Mouse (Mus musculus): ENCODE measurements around the gene Nfkb2. TPM values are rescaled to one million over a fixed set of nuclear protein-coding genes. Genes with fewer than 3 reads are reported as not detected.

The Nfkb2 gene
- polyA plus RNA-seq, 1 experiment from 2014 or later, result 6.0 TPM

DNA sequence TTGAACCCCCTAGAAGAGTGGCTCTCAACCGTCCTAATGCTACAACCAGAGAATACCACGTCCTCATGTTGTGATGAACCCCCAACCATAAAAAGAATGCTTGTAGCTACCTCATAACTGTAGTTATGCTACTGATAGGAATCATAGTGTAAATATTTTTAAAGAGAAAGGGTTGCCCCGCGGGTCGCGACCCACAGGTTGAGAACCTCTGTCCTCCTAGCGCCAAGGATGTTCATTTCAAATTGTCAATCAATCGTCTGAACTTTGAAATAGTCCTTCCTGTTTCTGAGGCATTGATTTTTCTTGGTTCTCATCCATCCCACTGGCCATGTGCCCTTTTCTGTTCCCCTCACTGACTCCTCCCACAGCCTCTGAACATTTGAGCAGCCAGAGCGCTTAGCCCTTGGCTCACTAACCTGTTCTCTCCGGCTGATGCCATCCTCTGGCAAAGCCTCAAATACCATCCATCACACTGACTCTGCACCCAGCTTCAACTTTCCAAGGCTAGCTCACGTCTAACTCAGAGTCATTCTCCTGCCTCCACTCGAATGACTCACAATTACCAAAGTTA is 13.5 kb upstream of the Nfkb2 start:
- Histone ChIP-seq H3K4me2 (no peak overlapping the region), H3K27ac (ENCODE audit: low read depth, low read length) (no peak overlapping the region), H3K4me1 (replicated peaks; ENCODE audit: control insufficient read depth, insufficient read depth, low read length) (no peaks in the 10 kb centered on the region), H3K27me3 (replicated peaks; ENCODE audit: control insufficient read depth, insufficient read depth, low read length) (no peaks in the 10 kb centered on the region; the same call in 1 of the 2 replicates), H3K9ac (ENCODE audit: low read depth, low read length) (no peak overlapping the region), H3K9me3 (ENCODE audit: control insufficient read depth, low read length) (no peaks in the 10 kb centered on the region), H3K36me3 (ENCODE audit: control insufficient read depth, insufficient read depth, low read length) (peaks cover 3% of the 10 kb centered on the region; the same call in 1 of the 2 replicates), H3K4me3 (ENCODE audit: low read depth, low read length) (no peak overlapping the region)
- 66% methylated on average over 12 of the region's 12 CpGs for WGBS
- DNase-seq (ENCODE audit: low spot score), result no peak
- no peak for ATAC-seq (replicated peaks; ENCODE audit: low FRiP score)

DNA sequence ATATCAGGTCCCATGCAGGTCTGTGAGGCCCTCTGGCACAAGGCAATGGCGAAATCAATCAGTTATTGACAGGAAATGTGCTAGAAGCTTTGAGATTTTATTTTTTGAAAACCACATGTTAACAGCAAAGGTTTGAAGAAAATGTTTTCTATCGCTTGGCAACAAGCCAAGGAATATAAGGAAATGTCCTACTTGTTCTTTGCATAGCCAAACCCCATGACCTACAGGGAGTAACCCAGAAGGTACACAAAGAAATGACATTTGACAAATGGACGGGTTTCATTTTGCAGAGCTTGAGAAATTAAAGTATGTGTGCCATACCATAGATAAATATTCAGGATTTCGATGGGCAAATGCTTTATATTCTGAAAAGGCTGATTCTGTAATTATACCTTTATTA is 7.2 kb upstream of the Nfkb2 start:
- Histone ChIP-seq H3K9me3 (ENCODE audit: control insufficient read depth, low read length) (no peaks in the 10 kb centered on the region), H3K36me3 (ENCODE audit: control insufficient read depth, insufficient read depth, low read length) (no peaks in the 10 kb centered on the region), H3K4me2 (no peak overlapping the region), H3K4me1 (replicated peaks; ENCODE audit: control insufficient read depth, insufficient read depth, low read length) (no peaks in the 10 kb centered on the region), H3K27me3 (replicated peaks; ENCODE audit: control insufficient read depth, insufficient read depth, low read length) (no peaks in the 10 kb centered on the region; the same call in 1 of the 2 replicates), H3K9ac (ENCODE audit: low read depth, low read length) (no peak overlapping the region), H3K4me3 (ENCODE audit: low read depth, low read length) (no peak overlapping the region), H3K27ac (ENCODE audit: low read depth, low read length) (no peak overlapping the region)
- ATAC-seq (replicated peaks; ENCODE audit: low FRiP score) (no peak), DNase-seq (ENCODE audit: low spot score) (no peak)
- WGBS, result 64% methylated on average over 4 of the region's 4 CpGs

DNA sequence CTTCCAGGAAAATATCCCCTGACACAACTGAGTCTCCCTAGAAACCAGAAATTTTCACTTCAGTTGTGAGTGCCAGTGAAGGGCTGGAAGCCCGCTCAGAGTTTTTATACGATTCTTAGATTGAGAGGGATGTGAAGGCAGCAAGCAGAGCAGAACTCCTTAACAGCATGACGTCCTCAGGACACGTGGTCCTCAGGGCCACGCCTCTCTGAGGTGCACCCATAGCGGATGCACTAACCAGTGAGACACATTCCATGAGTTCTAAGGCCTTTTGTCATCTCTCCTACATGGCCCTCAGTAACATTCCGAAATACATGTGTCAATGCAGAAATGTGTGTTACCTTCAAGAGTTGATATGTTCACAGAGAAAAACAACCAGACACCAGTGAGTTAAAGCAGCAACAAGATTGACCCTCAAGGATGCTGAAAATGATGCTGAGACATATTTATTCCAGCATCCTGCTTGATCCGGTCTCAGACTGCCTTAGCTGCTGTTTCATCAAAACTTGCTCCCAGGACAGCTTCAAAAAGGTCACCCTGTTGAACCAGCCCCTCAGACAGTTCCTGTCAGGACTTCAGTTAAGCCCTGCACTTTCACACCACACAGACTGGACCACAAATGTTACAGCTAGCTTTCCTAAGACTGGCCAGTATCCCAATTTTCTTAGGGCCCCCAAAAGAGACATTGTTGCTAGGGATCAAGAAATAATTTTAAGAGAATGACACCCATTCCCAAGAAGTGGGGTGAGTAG is 3.6 kb upstream of the Nfkb2 start:
- H3K9ac ChIP-seq (ENCODE audit: low read depth, low read length), result no peak overlapping the region
- 36% methylated on average over 8 of the region's 8 CpGs for WGBS
- H3K27ac ChIP-seq (ENCODE audit: low read depth, low read length), result no peak overlapping the region
- H3K9me3 ChIP-seq (ENCODE audit: control insufficient read depth, low read length), result no peaks in the 10 kb centered on the region
- no peak for ATAC-seq (replicated peaks; ENCODE audit: low FRiP score)
- H3K36me3 ChIP-seq (ENCODE audit: control insufficient read depth, insufficient read depth, low read length), result no peaks in the 10 kb centered on the region
- H3K4me1 ChIP-seq (replicated peaks; ENCODE audit: control insufficient read depth, insufficient read depth, low read length), result no peaks in the 10 kb centered on the region; the same call in 1 of the 2 replicates
- H3K4me3 ChIP-seq (ENCODE audit: low read depth, low read length), result no peak overlapping the region
- no peak overlapping the region for H3K4me2 ChIP-seq
- no peaks in the 10 kb centered on the region for H3K27me3 ChIP-seq (replicated peaks; ENCODE audit: control insufficient read depth, insufficient read depth, low read length)
- no peak for DNase-seq (ENCODE audit: low spot score)

DNA sequence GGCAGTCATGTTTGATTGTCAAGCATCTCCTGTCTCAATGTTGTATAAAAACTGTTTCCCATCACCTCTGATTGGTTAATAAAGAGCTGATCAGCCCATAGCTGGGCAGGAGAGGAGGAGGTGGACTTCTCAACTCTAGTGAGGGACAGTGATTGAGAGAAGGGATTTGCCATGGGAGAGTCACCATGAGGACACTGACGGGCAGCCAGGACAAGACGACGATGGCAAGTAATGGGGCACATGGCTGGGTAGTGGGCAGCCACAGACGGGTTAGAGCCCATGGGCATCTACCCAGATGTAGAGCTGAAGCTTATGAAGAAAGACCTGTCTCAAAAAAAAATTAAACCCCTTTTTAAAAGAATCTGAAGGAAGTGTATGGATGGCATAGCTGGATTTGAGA is 1.6 kb upstream of the Nfkb2 start:
- Histone ChIP-seq H3K36me3 (ENCODE audit: control insufficient read depth, insufficient read depth, low read length) (no peaks in the 10 kb centered on the region), H3K4me3 (ENCODE audit: low read depth, low read length) (no peak overlapping the region), H3K27ac (ENCODE audit: low read depth, low read length) (no peak overlapping the region), H3K4me2 (no peak overlapping the region), H3K4me1 (replicated peaks; ENCODE audit: control insufficient read depth, insufficient read depth, low read length) (peaks cover 5% of the 10 kb centered on the region; the same call in 1 of the 2 replicates), H3K27me3 (replicated peaks; ENCODE audit: control insufficient read depth, insufficient read depth, low read length) (peaks cover 6% of the 10 kb centered on the region), H3K9me3 (ENCODE audit: control insufficient read depth, low read length) (no peaks in the 10 kb centered on the region), H3K9ac (ENCODE audit: low read depth, low read length) (no peak overlapping the region)
- DNase-seq (ENCODE audit: low spot score) (peak; percentile 26), ATAC-seq (replicated peaks; ENCODE audit: low FRiP score) (no peak)
- WGBS, result 83% methylated on average over 4 of the region's 4 CpGs

DNA sequence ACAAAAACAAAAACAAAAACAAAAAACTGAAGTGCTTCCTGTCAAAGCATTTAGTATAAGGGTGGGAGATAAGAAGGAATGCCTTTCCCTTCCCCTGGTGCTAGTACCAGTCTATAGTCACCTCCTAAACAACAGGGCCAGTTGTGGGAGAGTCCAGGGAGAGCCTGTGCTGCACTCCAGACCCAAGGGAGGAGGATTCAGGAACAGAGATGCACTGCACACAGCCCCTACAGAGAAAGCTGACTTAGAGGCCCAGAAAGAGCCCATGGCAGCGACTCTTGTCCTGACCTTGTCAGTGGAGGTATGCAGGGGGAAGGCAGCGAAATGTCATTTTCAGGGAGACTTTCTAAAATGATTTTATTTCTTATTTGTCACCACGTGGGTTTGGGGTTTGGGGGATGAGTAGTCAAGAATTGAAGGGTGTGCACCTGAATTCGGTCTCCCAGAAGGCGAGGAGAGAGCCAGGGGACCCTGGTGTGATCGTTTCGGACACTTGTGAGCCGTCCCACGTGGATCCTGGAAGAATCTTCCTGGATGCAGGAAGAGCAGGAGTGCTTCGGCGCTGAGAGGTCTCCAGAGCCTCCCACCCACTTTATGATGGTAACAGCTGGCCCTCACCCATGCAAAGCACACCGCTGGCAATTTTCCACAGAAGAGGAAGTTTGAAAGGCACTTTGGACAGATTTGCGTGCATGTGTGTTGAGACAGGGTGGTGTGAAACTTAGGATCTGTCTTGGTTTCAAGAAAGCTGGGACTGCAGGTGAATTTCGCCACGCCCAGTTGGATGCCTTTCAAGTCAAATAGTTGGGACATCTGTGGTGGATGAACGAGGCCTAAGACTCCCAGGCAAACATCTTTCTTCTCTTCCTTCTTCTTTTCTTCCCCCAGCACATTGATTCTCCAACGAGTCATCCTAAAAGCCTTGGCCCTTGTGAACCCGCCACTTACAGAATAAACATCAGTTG is 587 bp upstream of the Nfkb2 start:
- 61% methylated on average over 18 of the region's 18 CpGs for WGBS
- Histone ChIP-seq H3K27ac (ENCODE audit: low read depth, low read length) (no peak overlapping the region), H3K36me3 (ENCODE audit: control insufficient read depth, insufficient read depth, low read length) (no peaks in the 10 kb centered on the region), H3K4me2 (peak overlapping the region; percentile 99), H3K4me3 (ENCODE audit: low read depth, low read length) (peak overlapping the region; percentile 79), H3K27me3 (replicated peaks; ENCODE audit: control insufficient read depth, insufficient read depth, low read length) (peaks cover 11% of the 10 kb centered on the region), H3K4me1 (replicated peaks; ENCODE audit: control insufficient read depth, insufficient read depth, low read length) (peaks cover 7% of the 10 kb centered on the region; the same call in 1 of the 2 replicates), H3K9ac (ENCODE audit: low read depth, low read length) (no peak overlapping the region), H3K9me3 (ENCODE audit: control insufficient read depth, low read length) (no peaks in the 10 kb centered on the region)
- ATAC-seq (replicated peaks; ENCODE audit: low FRiP score), result no peak
- DNase-seq (ENCODE audit: low spot score), result no peak

DNA sequence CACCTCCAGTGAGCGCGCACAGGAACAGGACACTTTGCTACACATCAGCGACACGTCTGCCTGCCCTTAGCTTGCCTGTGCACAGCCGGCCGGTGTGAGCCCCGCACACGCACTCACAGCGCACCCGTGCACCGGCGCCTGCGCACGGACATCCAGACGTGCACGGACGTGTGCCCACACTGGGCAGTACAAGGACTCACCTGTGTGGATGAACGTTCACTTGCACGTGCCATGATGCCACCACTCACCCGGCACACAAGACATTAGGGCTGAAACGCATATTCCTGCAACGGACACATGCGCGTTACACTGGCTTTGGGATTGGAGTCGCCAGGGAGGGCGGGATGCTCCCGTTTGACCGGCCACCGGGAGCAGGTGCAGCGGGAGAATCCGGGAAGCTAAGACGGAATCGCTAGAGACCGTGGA is 801 bp downstream of the Nfkb2 start:
- ATAC-seq (replicated peaks; ENCODE audit: low FRiP score), result peak; percentile 42
- H3K4me1 ChIP-seq (replicated peaks; ENCODE audit: control insufficient read depth, insufficient read depth, low read length), result peaks cover 16% of the 10 kb centered on the region
- DNase-seq (ENCODE audit: low spot score), result no peak
- no peaks in the 10 kb centered on the region for H3K9me3 ChIP-seq (ENCODE audit: control insufficient read depth, low read length)
- peak overlapping the region; percentile 79 for H3K4me3 ChIP-seq (ENCODE audit: low read depth, low read length)
- peaks cover 2% of the 10 kb centered on the region; the same call in 1 of the 2 replicates for H3K36me3 ChIP-seq (ENCODE audit: control insufficient read depth, insufficient read depth, low read length)
- peak overlapping the region; percentile 99 for H3K4me2 ChIP-seq
- 0% methylated on average over 34 of the region's 34 CpGs for WGBS
- H3K27me3 ChIP-seq (replicated peaks; ENCODE audit: control insufficient read depth, insufficient read depth, low read length), result peaks cover 16% of the 10 kb centered on the region
- H3K9ac ChIP-seq (ENCODE audit: low read depth, low read length), result peak overlapping the region; percentile 70
- peak overlapping the region; percentile 77 for H3K27ac ChIP-seq (ENCODE audit: low read depth, low read length)

DNA sequence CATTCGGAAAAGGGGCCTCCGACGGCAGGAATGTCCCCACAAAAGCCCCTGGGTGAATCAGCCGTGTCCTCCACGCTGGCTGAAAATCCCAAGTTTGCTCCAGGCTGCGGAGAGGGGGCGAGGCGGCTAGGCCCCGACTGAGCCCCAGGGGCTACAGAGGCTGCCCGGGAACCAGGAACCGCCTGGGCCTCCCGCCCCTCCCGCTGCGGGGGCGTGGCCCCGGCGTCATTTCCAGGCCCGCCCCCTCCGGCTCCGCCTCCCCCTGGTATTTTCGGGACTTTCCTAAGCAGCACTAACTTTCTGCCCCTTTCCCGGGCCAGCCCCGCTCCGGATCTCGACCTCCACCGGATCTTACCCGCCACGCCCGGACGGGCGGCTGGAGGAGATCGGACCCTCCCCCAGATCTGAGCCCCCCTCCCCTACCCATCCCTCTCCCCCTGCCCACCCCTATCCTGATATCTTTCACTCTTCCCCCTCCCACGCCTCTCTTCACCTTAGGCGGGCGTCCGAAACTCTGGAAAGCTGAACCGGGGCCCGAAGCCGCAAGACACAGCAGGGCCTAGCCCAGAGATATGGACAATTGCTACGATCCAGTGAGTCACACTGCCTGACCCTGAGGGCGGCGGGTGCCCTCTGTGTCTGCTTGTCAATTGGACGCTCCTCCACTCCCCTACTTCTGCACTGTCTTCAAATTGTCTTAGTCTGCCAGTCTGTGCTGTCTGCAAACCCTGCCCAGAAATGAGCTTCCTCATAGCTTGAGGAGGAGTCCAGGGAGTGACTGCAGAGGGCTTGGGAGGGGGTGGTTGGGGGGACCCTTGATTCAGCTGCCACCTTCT is 1.5 kb downstream of the Nfkb2 start:
- peaks cover 16% of the 10 kb centered on the region for H3K4me1 ChIP-seq (replicated peaks; ENCODE audit: control insufficient read depth, insufficient read depth, low read length)

DNA sequence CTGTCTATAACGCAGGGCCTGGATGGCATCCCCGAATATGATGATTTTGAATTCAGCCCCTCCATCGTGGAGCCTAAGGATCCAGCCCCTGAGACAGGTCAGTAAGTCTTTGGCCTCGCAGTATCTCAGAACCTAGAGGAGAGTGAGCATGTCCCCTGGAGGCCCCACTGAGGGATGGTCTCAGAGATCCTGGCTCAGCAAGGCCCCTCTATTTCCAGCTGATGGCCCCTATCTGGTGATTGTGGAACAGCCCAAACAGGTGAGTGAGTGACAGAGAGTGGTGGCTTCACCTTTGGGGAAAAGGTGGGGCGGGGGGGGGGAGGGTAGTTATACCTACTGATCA is 2.1 kb downstream of the Nfkb2 start:
- peaks cover 6% of the 10 kb centered on the region for H3K36me3 ChIP-seq (ENCODE audit: control insufficient read depth, insufficient read depth, low read length)
- ATAC-seq (replicated peaks; ENCODE audit: low FRiP score) (no peak), DNase-seq (ENCODE audit: low spot score) (no peak)
- WGBS, result 60% methylated on average over 5 of the region's 5 CpGs
- peaks cover 16% of the 10 kb centered on the region for H3K4me1 ChIP-seq (replicated peaks; ENCODE audit: control insufficient read depth, insufficient read depth, low read length)
- no peaks in the 10 kb centered on the region for H3K9me3 ChIP-seq (ENCODE audit: control insufficient read depth, low read length)
- peak overlapping the region; percentile 99 for H3K4me2 ChIP-seq
- peak overlapping the region; percentile 79 for H3K4me3 ChIP-seq (ENCODE audit: low read depth, low read length)
- H3K27ac ChIP-seq (ENCODE audit: low read depth, low read length), result no peak overlapping the region
- H3K9ac ChIP-seq (ENCODE audit: low read depth, low read length), result peak overlapping the region; percentile 70
- peaks cover 16% of the 10 kb centered on the region for H3K27me3 ChIP-seq (replicated peaks; ENCODE audit: control insufficient read depth, insufficient read depth, low read length)

More for the DNA sequence above, 1.5 kb downstream of the Nfkb2 start:
- peak; percentile 92 for DNase-seq (ENCODE audit: low spot score)
- H3K27ac ChIP-seq (ENCODE audit: low read depth, low read length), result peak overlapping the region; percentile 77
- H3K9ac ChIP-seq (ENCODE audit: low read depth, low read length), result peak overlapping the region; percentile 70
- ATAC-seq (replicated peaks; ENCODE audit: low FRiP score), result peak; percentile 77
- H3K27me3 ChIP-seq (replicated peaks; ENCODE audit: control insufficient read depth, insufficient read depth, low read length), result peaks cover 16% of the 10 kb centered on the region
- under 1% methylated on average over 42 of the region's 43 CpGs for WGBS
- peaks cover 2% of the 10 kb centered on the region; the same call in 1 of the 2 replicates for H3K36me3 ChIP-seq (ENCODE audit: control insufficient read depth, insufficient read depth, low read length)
- H3K4me2 ChIP-seq, result peak overlapping the region; percentile 99
- no peaks in the 10 kb centered on the region for H3K9me3 ChIP-seq (ENCODE audit: control insufficient read depth, low read length)
- peak overlapping the region; percentile 79 for H3K4me3 ChIP-seq (ENCODE audit: low read depth, low read length)
